Mouse (Mus musculus): ENCODE results near the gene Fam102a.

- TF ChIP-seq CTCF (conservative IDR thresholded peaks at IDR 0.05; ENCODE audit: low read length) (no peak), NANOG (IDR thresholded peaks at IDR 0.05; ENCODE audit: borderline replicate concordance, low read length) (no peak), POU5F1 (IDR thresholded peaks at IDR 0.05; ENCODE audit: borderline replicate concordance, low read length) (no peak)
Measured at GRCm38 (mm10) chr2:32525816-32526215, 9.3 kb upstream of the Fam102a start.

Data from E14TG2a.4 (cell line).